Mouse (Mus musculus): Measurements from ENCODE around the gene Tnni1. TPM values are rescaled to one million over a fixed set of nuclear protein-coding genes. Genes with fewer than 3 reads are reported as not detected.
A peak's percentile ranks its signal among the peaks of the same experiment; 100 is the strongest.

Tnni1 gene
- polyA plus RNA-seq, 1 experiment from 2014 or later: 8.3 TPM

DNA sequence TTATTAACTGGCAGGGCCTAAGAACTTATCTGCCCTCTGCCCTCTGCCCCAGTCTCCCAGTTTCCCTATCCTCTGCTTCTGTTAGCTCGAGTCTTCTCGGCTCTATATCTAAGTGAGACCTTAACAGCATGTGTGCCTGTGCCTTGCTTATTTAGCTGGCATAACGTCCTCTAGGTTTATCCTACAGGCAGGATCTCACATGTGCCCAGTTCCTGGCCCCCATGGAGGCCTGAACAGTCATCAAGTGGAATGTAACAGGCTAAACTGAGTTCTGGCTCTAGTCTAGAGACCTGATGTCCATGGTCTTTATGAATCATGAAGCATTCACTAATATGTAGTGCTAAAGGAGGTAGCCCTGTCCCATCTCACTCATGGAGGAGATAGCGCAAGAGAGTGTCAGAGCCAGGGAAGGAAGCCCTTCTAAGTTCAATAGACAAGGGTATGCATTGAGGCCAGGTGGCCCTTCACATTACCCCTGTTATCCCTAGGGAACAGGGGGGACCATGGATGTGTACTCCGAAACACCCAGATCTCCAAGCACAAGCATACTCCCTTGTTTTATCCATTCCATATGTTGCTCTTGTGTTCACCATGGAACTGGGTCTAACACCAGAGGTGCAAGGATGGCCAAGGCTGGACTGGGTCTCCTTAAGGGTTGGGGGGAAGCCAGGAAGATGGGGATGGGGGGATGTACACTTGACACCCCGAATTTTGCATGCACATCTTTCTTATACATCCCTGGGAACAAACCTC, 75.5 kb downstream of the Tnni1 start:
- no peak for ATAC-seq
- Histone ChIP-seq H3K4me1 (replicated peaks) (peaks cover 10% of the 10 kb centered on the region; the same call in 1 of the 2 replicates), H3K4me3 (replicated peaks) (no peak overlapping the region), H3K9ac (no peak overlapping the region), H3K9me3 (no peaks in the 10 kb centered on the region), H3K36me3 (no peaks in the 10 kb centered on the region), H3K4me2 (replicated peaks) (no peak overlapping the region), H3K27ac (no peak overlapping the region), H3K27me3 (replicated peaks) (no peaks in the 10 kb centered on the region)
- WGBS: 83% methylated on average over 6 of the region's 6 CpGs

DNA sequence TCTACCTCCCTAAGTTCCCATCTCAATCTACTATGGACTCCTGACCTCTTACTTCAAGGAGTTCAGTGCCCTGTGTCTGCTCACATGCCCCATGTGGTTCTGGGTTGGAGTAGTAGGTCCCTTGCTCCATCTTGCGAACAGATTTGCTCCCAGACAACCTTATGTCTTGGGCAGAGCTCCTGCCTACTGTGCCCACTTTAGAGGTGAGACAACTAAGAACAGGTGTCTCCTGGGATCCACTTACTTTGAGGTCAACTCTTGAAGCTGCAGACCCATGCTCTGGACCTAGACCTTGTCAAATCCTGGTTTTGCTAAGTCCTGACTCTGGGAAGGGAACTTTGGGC, 76.1 kb downstream of the Tnni1 start:
- Histone ChIP-seq H3K4me1 (replicated peaks) (peaks cover 10% of the 10 kb centered on the region; the same call in 1 of the 2 replicates), H3K4me3 (replicated peaks) (no peak overlapping the region), H3K4me2 (replicated peaks) (no peak overlapping the region), H3K9ac (no peak overlapping the region), H3K27ac (no peak overlapping the region), H3K27me3 (replicated peaks) (no peaks in the 10 kb centered on the region), H3K9me3 (no peaks in the 10 kb centered on the region), H3K36me3 (no peaks in the 10 kb centered on the region)
- WGBS: 97% methylated on average over 1 of the region's 1 CpGs
- no peak for ATAC-seq

DNA sequence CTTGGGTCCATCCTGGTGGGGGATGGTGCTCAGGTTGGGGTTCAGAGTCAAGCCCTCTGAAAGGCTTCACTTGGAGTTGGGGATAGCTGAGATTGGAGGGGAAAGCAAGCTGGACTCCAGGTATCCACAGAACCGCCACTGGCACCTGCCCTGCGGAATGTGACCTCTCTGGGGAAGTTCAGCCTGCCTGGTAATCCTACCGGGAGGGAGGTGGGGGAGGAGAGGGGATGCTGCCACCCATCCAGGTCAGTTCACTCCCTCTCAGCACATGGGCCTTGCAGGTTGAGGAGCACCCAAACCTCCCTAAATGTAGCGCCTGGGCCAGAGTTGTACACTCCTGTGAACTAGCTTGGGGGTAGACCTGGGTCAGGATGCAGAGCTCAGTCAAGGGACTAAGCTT, 76.8 kb downstream of the Tnni1 start:
- WGBS: 61% methylated on average over 4 of the region's 4 CpGs
- H3K36me3 ChIP-seq: no peaks in the 10 kb centered on the region
- no peak for ATAC-seq
- H3K27ac ChIP-seq: no peak overlapping the region
- H3K9ac ChIP-seq: no peak overlapping the region
- no peak overlapping the region for H3K4me3 ChIP-seq (replicated peaks)
- H3K9me3 ChIP-seq: no peaks in the 10 kb centered on the region
- no peak overlapping the region for H3K4me2 ChIP-seq (replicated peaks)
- peaks cover 10% of the 10 kb centered on the region; the same call in 1 of the 2 replicates for H3K4me1 ChIP-seq (replicated peaks)
- no peaks in the 10 kb centered on the region for H3K27me3 ChIP-seq (replicated peaks)

DNA sequence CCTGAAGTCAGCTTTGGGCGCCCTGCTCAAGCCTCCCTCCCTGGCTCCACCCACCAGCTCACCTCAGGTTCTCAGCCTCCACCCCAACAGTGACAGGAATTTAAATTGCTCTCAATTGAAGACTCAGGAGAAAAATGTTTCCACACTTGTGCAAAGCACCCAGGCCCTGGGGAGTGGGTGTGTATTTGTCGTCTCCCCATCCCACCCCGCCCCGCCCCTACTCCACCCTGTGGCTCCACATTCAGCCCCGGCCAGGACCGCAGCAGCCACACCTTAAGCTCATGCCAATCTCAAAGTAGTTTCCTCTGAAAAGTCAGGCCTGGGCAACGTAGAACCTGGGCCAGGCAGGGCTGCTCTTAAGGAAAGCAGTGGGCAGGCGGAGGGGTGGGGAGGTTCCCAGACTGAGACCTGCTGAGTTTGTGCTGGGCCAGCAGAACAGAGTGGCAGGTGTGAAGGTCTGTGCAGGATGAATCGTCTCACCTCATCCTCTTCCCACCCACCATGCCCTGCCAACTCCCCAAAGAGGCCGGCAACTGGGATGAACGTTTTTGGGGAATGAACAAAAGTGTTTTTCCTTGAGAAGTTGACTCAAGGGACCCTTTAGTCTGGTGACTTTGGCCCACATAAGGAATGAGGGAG, 78.0 kb downstream of the Tnni1 start:
- H3K9ac ChIP-seq: no peak overlapping the region
- no peak overlapping the region for H3K4me2 ChIP-seq (replicated peaks)
- no peaks in the 10 kb centered on the region for H3K27me3 ChIP-seq (replicated peaks)
- no peak overlapping the region for H3K27ac ChIP-seq
- no peak overlapping the region for H3K4me3 ChIP-seq (replicated peaks)
- 47% methylated on average over 11 of the region's 11 CpGs for WGBS
- no peaks in the 10 kb centered on the region for H3K36me3 ChIP-seq
- ATAC-seq: peak; percentile 48
- no peaks in the 10 kb centered on the region for H3K9me3 ChIP-seq
- H3K4me1 ChIP-seq (replicated peaks): peaks cover 7% of the 10 kb centered on the region; the same call in 1 of the 2 replicates

DNA sequence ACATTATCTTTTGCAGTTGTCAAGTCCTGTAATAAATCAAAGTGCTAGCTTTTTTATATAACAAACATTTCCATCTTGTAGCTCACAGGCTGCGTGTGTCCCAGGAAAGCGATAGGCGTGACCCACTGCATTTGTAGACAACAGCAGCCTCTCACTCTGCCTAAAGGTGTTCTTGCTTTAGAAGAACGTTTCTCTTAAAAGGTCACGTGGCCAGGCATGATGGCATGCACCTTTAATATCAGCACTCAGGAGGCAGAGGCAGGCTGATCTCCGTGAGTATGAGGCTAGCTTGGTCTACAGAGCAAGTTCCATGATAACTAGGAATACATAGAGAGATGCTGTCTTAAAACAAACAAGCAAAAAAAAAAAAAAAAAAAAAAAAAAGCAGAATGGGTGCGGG, 79.3 kb downstream of the Tnni1 start:
- Histone ChIP-seq H3K9me3 (no peaks in the 10 kb centered on the region), H3K9ac (no peak overlapping the region), H3K27me3 (replicated peaks) (no peaks in the 10 kb centered on the region), H3K4me3 (replicated peaks) (no peak overlapping the region), H3K36me3 (no peaks in the 10 kb centered on the region), H3K4me2 (replicated peaks) (no peak overlapping the region), H3K27ac (no peak overlapping the region), H3K4me1 (replicated peaks) (no peaks in the 10 kb centered on the region)
- ATAC-seq: no peak
- WGBS: 84% methylated on average over 7 of the region's 7 CpGs

Other genes with a start within 250 kb of the Tnni1 start
- gene Nav1, start 172.1 kb upstream of the Tnni1 start, polyA plus RNA-seq (2015; fragmentation: Nextera tagmentation; extraction: Ambion mirVana): 11.5 and 12.5 TPM in 2 replicates
- 203 and 215 TPM in 2 replicates for gene Csrp1, start 59.4 kb upstream of the Tnni1 start, polyA plus RNA-seq (2015; fragmentation: Nextera tagmentation; extraction: Ambion mirVana)
- 44.5 and 44.6 TPM in 2 replicates for gene Phlda3, start 13.3 kb upstream of the Tnni1 start, polyA plus RNA-seq (2015; fragmentation: Nextera tagmentation; extraction: Ambion mirVana)
- 179 and 196 TPM in 2 replicates for gene Lad1, start 39.2 kb downstream of the Tnni1 start, polyA plus RNA-seq (2015; fragmentation: Nextera tagmentation; extraction: Ambion mirVana)
- 16.4 and 17.4 TPM in 2 replicates for gene Tnnt2, start 56.9 kb downstream of the Tnni1 start, polyA plus RNA-seq (2015; fragmentation: Nextera tagmentation; extraction: Ambion mirVana)
- 0.08 and 0.15 TPM in 2 replicates for gene Pkp1, start 139.8 kb downstream of the Tnni1 start, polyA plus RNA-seq (2015; fragmentation: Nextera tagmentation; extraction: Ambion mirVana)
- gene Igfn1, start 226.9 kb downstream of the Tnni1 start, polyA plus RNA-seq (2015; fragmentation: Nextera tagmentation; extraction: Ambion mirVana): 0.06 TPM in 1 of 2 replicates, not detected in the other
- gene Tmem9, start 228.7 kb downstream of the Tnni1 start, polyA plus RNA-seq (2015; fragmentation: Nextera tagmentation; extraction: Ambion mirVana): 142 and 148 TPM in 2 replicates